Mouse (Mus musculus) common myeloid progenitor, adult 5-6 weeks (primary cell): ENCODE measurements around the gene Gm49384. TPM values are rescaled to one million over a fixed set of nuclear protein-coding genes. Genes with fewer than 3 reads are reported as not detected.

Source experiments
- total RNA-seq: library from RNA; stranded (forward); fragments of 200-1000, 187-1606 nt; gene quantifications from 2 replicates; pipeline ENCODE4 v1.2.3, GENCODE M21; 2017

The Gm49384 gene
- total RNA-seq, 1 experiment from 2014 or later = 25.5 TPM

Other genes with a start within 250 kb of the Gm49384 start
- gene Rps29, start 45.1 kb downstream of the Gm49384 start, total RNA-seq = 2,127 and 2,208 TPM in 2 replicates
- 9.8 and 16.1 TPM in 2 replicates for gene Lrr1, start 35.5 kb downstream of the Gm49384 start, total RNA-seq
- 891 and 1,224 TPM in 2 replicates for gene Rpl36al, start 20.2 kb downstream of the Gm49384 start, total RNA-seq
- 105 and 110 TPM in 2 replicates for gene Mgat2, start 20.1 kb downstream of the Gm49384 start, total RNA-seq
- gene Gm49383, start 7.2 kb downstream of the Gm49384 start, total RNA-seq = 43.1 and 49.1 TPM in 2 replicates
- 3.0 and 6.5 TPM in 2 replicates for gene Dnaaf2, start 5.8 kb downstream of the Gm49384 start, total RNA-seq
- gene Pole2, start 23.9 kb upstream of the Gm49384 start, total RNA-seq = 41.6 and 42.1 TPM in 2 replicates
- 7.8 and 9.2 TPM in 2 replicates for gene Klhdc1, start 36.9 kb upstream of the Gm49384 start, total RNA-seq
- 65.6 and 79.0 TPM in 2 replicates for gene Klhdc2, start 92.4 kb upstream of the Gm49384 start, total RNA-seq
- 126 and 136 TPM in 2 replicates for gene Nemf, start 152.9 kb upstream of the Gm49384 start, total RNA-seq
- 104 and 110 TPM in 2 replicates for gene Arf6, start 167.9 kb upstream of the Gm49384 start, total RNA-seq
- 1.5 TPM in 1 of 2 replicates, not detected in the other for gene Gm9887, start 168.2 kb upstream of the Gm49384 start, total RNA-seq